Mouse (Mus musculus): ENCODE data around the gene Gm14137. TPM values are rescaled to one million over a fixed set of nuclear protein-coding genes. Genes with fewer than 3 reads are reported as not detected.
A peak's percentile ranks its signal among the peaks of the same experiment; 100 is the strongest.

Gm14137 gene
- not detected for total RNA-seq (2022)

DNA sequence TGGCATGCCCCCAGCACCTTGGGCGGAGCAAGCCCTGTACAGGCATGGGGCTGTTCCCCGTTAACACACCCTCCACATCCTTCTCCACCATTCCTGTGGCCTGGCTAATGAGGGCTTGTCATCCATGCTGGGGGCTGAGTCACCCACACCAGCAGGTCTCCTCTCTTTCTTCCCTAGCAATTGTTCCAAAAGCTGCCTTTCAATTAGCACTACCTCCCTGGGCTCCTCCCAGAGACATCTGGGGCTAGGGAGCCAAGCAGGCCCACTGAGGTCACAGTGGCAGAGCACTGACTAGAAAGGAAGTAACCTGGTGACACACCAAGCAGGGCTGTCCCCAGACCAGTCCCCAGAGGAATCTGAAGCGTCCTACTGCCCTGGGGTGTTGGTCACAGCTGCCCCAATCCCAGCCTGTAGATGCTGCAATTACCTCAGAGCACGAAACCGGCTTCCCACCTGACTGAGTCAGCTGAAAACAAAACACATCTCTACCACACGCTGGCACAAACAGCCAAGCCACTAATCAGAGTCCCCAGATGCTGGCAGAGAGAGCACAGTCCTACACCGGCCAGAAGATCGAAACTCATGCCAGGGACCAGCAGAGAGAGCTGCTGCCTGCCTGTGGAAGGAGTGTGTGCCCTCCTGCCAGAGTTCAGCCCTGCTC lies at the start of gene Gm14137:
Gene Gm14137 (plus strand): TSS at position 519 of the 661 bp plus-strand sequence.
- no peak for DNase-seq (ENCODE audit: low spot score in 2 of 2)

DNA sequence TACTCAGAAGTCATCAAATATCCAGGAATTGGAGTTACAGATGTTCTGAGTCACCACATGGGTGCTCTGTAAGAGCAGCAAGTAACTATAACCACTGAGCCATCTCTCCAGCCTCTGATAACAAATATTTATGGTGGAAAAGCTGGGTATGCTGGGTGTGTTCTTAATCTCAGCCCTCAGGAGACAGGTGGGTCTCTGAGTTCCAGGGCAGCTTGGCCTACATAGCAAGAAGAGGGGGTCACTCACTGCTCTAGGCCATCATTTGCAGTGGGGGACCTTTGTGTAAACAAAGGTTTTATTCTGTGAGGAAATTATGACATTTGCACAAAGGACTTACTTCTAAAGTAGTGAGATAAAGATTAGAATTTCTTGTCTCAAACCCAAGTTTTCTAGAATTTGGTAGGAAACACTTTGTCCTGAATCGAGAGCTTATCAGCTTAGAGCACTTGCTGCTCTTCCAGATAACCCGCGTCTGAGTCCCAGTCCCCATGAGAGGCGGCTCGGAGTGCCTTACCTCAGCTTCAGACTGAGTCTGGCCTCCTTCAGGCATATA lies 37.9 kb upstream of the Gm14137 start:
- DNase-seq (ENCODE audit: low spot score in 2 of 2) = no peak

DNA sequence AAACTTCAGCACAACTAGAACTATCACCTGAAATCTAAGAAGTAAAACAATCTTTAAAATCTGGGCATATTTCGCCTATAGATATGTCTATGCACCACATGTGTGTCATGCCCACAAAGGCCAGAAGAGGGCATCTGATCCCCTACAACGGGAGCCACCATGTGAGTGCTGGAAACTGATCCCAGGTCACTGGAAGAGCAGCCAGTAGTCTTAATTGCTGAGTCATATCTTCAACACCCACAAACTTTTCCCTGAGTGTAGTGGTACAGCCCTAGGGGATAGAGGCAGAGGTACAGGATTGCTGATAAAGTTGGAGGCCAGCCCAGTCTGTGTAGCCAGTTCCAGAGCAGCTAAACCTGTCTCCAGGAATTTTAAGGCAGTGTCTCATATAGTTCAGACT lies 29.1 kb upstream of the Gm14137 start:
- DNase-seq (ENCODE audit: low spot score in 2 of 2) = no peak

DNA sequence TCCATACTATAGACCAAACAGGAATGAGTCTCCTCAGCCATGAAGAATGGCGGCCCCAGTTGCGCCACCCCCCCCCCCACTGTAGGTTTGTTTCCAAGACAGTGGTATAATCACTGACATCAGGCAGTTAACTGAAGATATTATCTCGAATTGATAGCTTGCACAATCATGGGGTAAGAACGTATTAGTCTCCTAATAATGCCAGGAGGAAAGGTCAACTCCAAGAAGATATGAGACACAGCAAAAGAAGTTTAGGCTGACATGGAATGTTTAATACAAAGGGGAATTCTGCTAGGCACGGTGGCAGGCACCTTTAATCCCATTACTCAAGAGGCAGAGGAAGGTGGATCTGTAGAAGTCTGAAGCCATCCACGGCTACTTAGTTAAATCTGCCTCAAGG lies 27.9 kb upstream of the Gm14137 start:
- DNase-seq (ENCODE audit: low spot score in 2 of 2) = no peak

DNA sequence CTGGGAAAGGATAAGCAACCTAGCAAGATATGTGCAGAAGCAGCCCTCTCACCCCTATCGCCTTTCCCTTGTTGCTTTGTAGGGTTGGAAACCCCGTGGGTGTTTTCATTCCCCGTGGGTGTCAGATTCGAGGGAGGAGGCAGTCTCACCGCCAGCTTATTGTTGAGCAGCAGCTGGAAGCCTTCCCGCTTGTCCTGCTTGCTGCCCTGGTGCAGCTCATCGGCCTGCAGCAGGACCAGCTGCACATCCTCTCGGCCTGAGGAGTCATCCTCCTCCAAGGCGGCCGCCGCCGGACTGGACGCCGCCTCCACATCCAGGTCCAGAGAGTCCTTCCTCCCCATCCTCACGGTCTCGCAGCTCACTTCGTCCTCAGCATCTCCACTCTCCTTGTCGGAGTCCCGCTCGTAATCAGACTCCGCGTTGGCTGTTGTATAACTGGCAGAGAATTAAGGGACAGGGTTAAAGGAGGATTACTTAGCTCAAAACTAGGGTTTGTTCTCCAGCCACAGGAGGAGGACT lies 27.1 kb upstream of the Gm14137 start:
- DNase-seq (ENCODE audit: low spot score in 2 of 2) = no peak

- DNase-seq (ENCODE audit: low spot score in 2 of 2) = no peak
These were observed 26.5 kb upstream of the Gm14137 start for GRCm38 (mm10) chr2:119147775-119148174.

DNA sequence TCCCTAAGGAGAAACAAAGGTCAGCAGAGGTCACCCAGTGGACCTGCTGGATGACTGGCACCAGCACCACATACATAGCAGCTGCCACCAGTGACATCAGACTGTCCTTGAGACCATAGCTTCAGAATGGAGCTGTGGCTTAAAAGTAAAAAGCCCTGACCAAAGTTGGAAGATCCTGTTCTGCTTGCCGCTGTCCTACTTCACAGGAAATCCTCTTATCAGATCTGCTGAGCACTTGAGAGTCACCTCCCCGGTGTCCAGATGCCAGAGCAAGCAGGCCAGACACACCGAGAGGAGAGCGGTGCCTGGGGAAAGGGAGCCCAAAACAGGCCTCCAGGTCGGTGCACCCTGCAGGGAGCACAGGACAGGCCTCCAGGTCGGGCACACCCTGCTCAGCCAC lies 22.1 kb upstream of the Gm14137 start:
- no peak for DNase-seq (ENCODE audit: low spot score in 2 of 2)

GRCm38 (mm10) chr2:119154683-119155082 lies 19.6 kb upstream of the Gm14137 start:
- no peak for DNase-seq (ENCODE audit: low spot score in 2 of 2)

DNA sequence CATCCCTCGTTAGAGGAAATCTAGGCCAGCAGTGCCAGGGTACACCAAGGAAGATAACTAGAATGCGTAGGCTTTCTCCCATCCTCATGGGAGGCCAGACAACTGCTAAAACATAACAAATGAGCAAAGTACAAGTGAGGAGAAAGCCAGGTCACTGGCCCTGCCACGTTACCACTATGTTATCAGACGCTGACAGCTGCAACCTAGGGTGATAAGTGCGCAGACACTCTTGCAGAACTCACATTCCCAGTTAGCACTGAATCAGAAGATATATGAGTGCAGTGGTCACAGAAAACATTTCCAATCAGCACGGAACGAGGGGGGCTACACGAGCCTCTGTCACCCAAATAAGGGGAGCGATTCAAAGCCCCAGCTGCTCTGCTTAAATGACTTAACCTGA lies 18.9 kb upstream of the Gm14137 start:
- DNase-seq (ENCODE audit: low spot score in 2 of 2) = no peak

- DNase-seq (ENCODE audit: low spot score in 2 of 2) = no peak
These were observed 18.1 kb upstream of the Gm14137 start for GRCm38 (mm10) chr2:119156081-119156680.

DNA sequence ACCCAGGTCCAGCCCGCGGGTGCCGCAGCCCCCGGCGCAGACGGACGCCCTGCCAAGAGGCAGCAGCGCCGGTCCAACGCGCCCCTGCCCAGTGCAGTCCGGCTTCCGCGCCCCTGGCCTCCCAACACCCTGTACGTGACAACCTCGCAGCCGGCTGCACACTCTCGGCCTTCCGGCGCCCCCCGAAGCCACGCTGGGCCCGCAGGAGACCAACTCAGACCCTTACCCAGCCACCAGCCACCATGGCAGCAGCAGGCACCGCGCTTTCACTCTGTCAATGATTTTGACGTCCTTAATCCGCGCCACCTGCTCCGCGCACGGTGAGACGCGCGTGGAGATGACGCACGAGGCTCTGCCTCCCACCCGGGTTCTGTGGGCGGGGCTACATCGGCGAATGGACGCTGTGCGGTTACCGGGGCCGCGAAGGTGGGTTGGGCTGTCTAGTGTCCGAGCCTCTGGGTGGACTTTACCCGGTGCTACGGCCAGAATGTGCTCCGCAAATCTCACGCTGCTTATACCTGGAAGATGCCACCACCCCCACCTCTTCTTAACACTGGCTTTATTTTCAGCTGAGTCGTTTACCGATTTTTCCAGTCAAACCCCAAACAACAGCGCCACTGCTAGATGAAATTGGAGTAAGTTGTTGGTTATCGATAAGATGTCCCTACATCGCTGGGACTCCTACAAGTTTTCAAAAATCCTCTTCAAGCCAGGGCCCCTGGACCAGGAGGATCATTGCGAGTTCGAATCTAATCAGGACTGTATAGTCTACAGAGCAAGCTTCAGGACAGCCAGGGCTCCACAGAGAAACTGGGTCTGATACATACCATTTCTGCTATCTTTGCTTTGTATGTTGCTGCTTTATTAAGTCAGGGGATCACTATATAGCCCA lies 17.4 kb upstream of the Gm14137 start, which contains the start of gene Rmdn3:
Gene Rmdn3 (minus strand): TSS at position 354 of the 892 bp plus-strand sequence.
- peak; percentile 82 to 84 for DNase-seq (ENCODE audit: low spot score in 2 of 2)

GRCm38 (mm10) chr2:119157836-119158235 lies 16.5 kb upstream of the Gm14137 start:
- no peak for DNase-seq (ENCODE audit: low spot score in 2 of 2)

DNA sequence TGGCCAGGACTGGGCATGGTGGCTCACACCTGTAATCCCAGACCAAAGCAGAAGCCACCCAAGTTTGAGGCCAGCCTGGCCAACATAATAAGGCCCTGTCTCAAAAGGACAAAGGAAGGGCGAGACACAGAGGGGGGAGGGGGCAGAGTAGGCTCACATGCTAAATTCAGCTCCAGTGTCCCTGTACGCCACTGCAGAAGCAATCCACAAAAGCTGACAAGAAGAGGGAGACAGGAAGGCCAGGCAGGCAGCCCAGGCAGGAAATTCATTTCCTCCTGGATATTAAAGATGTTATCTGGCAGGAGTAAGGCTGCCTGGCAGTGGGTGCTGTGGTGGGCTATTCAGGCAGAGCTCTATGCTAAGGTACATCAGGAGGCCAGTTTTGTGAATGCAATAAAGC lies 13.1 kb upstream of the Gm14137 start:
- no peak for DNase-seq (ENCODE audit: low spot score in 2 of 2)

DNA sequence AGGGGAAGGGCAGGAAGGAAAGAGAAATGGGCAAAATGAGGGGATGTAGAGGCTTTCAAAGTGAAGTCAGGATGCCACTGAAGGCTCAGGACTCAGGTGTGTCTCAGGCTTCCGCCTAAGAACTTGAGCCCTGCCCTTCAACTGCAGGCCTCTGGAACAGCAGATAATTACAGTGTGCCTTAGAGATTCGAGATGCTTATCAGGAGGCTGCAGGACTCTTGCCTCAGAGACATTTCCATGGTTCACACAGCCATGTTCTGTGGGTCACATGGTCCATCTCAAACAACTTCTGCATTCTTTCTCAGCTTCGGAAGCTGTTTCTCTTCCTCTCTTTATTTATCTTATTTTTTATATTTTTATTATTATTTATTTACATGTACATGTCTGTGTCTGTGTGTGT lies 11.2 kb upstream of the Gm14137 start:
- no peak for DNase-seq (ENCODE audit: low spot score in 2 of 2)

DNA sequence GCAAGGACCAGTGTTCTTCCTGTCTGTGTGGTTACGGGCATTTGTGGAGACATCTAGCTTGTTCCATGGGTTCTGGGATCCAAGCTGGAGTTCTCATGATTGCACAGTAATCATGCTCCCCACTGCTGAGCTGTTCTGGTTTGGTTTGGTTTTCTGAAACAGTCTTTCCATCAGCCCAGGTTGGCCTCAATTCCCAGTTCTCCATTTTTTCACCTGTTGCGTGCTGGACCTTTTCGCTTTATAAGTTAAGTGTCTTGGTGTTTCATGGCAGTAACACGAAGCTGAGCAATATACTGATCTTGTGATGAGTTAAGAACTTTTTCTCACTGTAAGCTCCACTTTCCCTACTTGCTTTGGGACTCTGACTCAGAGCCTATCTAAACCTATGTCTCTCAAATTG lies 10.3 kb upstream of the Gm14137 start:
- DNase-seq (ENCODE audit: low spot score in 2 of 2) = no peak

DNA sequence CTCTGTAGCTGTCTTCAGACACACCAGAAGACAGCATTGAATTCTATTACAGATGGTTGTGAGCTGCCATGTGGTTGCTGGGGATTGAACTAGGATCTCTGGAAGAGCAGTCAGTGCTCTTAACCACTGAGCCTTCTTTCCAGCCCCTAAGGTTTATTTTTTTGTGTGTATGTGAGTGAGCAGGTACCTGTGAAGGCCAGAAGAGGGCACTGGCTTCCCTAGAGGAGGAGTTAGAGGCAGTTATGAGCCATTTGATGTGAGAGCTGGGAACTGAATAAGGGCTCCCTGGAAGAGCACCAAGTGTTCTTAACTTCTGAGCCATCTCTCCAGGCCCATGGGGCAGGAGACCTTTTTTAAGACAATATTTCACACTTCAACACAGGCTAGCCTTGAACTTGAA lies 8.9 kb upstream of the Gm14137 start:
- DNase-seq (ENCODE audit: low spot score in 2 of 2) = no peak

DNA sequence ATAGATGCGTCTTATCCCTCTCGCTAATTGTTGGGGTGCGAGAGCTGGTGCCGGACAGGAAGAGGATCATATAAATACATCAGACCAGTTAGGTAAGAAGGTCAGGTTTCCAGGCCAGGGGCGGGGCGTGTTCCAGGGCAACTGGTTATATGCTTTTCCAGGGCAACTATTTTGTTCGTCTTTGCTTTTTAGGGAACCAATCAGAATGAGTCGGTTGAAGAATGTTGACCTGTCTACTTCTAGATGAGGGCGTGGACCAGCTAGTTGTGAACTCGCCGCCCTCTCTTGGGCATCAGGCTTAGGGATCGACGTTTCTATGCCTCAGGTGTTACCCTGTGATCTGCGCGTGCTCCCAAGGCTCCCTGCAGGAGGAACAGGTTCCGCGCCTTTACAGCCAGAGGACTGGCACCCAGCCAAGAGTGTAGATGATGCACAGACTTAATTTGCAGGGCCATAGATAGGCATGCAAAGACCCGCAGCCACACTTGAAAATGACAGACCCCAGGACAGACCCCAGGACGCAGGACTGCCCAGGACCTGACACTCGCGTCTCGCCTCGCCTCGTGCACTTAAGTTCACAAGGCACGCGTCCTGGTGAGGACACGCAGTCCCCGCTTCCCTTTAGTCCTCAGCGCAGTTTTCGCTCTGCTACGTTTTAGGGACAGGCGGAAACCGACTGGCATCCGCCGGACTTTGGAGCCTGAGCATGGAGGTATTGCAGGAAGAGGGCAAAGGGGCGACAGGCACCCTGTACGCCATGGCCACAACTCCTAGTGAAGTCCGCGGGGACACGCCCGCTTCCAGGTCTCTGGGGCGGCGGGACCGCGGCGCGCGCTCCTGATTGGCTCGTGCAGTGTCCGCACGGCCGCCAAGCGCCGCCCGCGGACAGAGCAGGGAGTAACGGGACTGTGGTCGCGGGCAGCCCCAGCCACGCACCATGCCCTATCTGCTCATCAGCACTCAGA lies 7.1 kb upstream of the Gm14137 start, which contains the start of gene Gchfr:
Gene Gchfr (plus strand): TSS at position 873 of the 965 bp plus-strand sequence.
- DNase-seq (ENCODE audit: low spot score in 2 of 2) = peak; percentile 20 to 34

DNA sequence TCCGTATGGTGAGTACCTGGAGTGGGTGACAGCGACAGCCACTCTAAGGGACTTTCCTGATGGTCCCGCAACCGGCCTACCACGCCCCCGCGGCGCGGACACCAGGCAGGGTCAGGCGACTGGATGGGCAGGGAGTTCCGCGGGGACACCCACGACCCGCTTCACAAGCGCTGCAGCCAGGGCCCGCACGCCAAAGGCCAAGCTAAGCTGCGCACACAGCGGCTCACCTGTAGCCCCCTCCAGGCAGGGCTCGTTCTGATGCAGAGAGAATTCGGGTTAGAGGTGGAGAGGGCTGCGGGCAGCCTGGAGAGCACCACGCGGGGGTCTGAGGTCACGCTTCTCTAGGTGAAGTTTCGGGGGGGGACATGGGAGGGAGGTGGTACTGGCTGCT lies 6.4 kb upstream of the Gm14137 start:
- DNase-seq (ENCODE audit: low spot score in 2 of 2) = no peak

- DNase-seq (ENCODE audit: low spot score in 2 of 2) = no peak
These were observed 4.0 kb upstream of the Gm14137 start for GRCm38 (mm10) chr2:119170282-119170681.

DNA sequence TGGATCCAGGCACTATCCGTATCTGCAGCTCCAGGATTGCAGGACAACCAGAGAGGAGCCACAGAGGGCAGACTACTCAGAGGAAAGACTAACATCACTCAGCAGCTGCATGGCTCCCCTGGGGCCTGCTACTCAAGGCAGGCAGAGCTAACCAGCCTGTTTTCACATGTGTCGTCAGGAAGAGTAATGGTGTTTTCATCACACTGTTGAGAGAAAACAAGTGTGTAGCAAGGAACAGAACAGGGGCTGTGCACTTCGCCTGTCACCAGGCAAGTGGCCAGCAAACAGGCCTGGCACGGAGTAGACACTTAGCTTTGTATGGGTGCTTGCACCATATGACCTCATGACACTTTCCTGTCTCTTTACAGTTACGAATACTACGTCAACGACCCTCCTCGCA lies 2.7 kb upstream of the Gm14137 start:
- DNase-seq (ENCODE audit: low spot score in 2 of 2) = no peak

DNA sequence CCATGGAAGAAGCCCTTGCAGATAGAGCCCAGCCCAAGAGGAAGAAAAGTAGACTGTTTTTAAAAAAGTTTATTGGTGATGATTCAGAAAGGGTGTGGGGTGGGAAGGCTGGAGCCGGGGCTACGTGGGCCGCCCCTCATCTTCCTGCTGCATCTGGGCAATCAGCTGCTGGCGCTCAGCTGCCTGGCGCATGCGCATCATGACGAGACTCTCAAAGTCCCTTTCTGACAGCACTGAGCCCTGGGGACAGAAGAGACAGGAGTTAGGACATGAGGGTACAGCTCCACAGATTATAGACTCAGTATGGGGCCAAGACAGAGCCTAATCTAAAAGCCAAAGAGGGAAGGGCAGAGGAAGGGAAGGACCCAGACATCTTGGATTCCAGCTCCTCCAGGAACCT lies 1.9 kb upstream of the Gm14137 start:
- DNase-seq (ENCODE audit: low spot score in 2 of 2) = no peak
